Mouse (Mus musculus) forebrain, embryonic 11.5 days (tissue): ENCODE measurements around the gene Mtch1. TPM values are rescaled to one million over a fixed set of nuclear protein-coding genes. Genes with fewer than 3 reads are reported as not detected.

Source experiments
- ATAC-seq: fragments of 200-750 bp; cut with Nextera tagmentation; replicated peaks from 2 replicates; pipeline ENCODE4 v1.8.0; 2017; ENCODE audit warnings: moderate TSS enrichment; ENCODE audit not compliant: low FRiP score
- DNase-seq: peaks from one replicate; pipeline ENCODE4 v3.0.0-alpha.2; 2017; ENCODE audit warnings: low spot score
- H3K27ac ChIP-seq: fragments of 300-500 bp; sonication (generic); 2 replicates; pipeline ENCODE4 v1.5.1; 2014; ENCODE audit warnings: low read depth, low read length
- H3K27me3 ChIP-seq: fragments of 300-500 bp; sonication (generic); 2 replicates; pipeline ENCODE4 v1.6.1; 2014; ENCODE audit warnings: mild to moderate bottlenecking, low read length, mixed read lengths; ENCODE audit not compliant: control insufficient read depth, insufficient read depth
- H3K36me3 ChIP-seq: fragments of 300-500 bp; sonication (generic); 2 replicates; pipeline ENCODE4 v1.6.1; 2014; ENCODE audit warnings: mild to moderate bottlenecking, low read length, moderate library complexity, mixed read lengths; ENCODE audit not compliant: control insufficient read depth, insufficient read depth
- H3K4me1 ChIP-seq: fragments of 300-500 bp; sonication (generic); replicated peaks from 2 replicates; pipeline ENCODE4 v1.6.1; 2014; ENCODE audit warnings: low read length, mixed read lengths; ENCODE audit not compliant: control insufficient read depth, insufficient read depth
- H3K4me2 ChIP-seq: fragments of 300-500 bp; sonication (generic); 2 replicates; pipeline ENCODE4 v1.6.1; 2014; ENCODE audit warnings: low read depth, mild to moderate bottlenecking, low read length, moderate library complexity, mixed read lengths; ENCODE audit not compliant: severe bottlenecking
- H3K4me3 ChIP-seq: fragments of 300-500 bp; sonication (generic); 2 replicates; pipeline ENCODE4 v1.5.1; 2014; ENCODE audit warnings: low read depth, low read length
- H3K9ac ChIP-seq: fragments of 300-500 bp; sonication (generic); 2 replicates; pipeline ENCODE4 v1.6.1; 2014; ENCODE audit warnings: low read length
- H3K9me3 ChIP-seq: fragments of 300-500 bp; sonication (generic); 2 replicates; pipeline ENCODE4 v1.6.1; 2016; ENCODE audit warnings: low read length, mixed read lengths; ENCODE audit not compliant: control insufficient read depth
- WGBS: fragments of 180-500 bp; shearing (Covaris S2); extraction: QIAGEN DNeasy Blood & Tissue Kit; methylation state at CpG from one replicate; pipeline ENCODE4 v1.1.7; 2014; 5-methylcytosine and 5-hydroxymethylcytosine counted together
- polyA plus RNA-seq: library from polyadenylated mRNA; unstranded; fragments of >200 nt; fragmentation: Nextera tagmentation; extraction: Ambion mirVana; gene quantifications from 2 replicates; pipeline ENCODE4 v1.2.1, GENCODE M21; 2014

Gene Mtch1
- polyA plus RNA-seq, 1 experiment from 2014 or later, result 332 TPM

GRCm38 (mm10) chr17:29302149-29302548 lies 45.6 kb downstream of the Mtch1 start:
- H3K4me1 ChIP-seq, result peaks cover 4% of the 10 kb centered on the region; the same call in 1 of the 2 replicates

GRCm38 (mm10) chr17:29301421-29301820 lies 46.3 kb downstream of the Mtch1 start:
- ATAC-seq (no peak), DNase-seq (no peak)
- no peak overlapping the region for H3K4me2 ChIP-seq
- H3K36me3 ChIP-seq, result peaks cover 6% of the 10 kb centered on the region
- WGBS, result 96% methylated on average over 6 of the region's 6 CpGs
- no peaks in the 10 kb centered on the region for H3K27me3 ChIP-seq
- no peak overlapping the region for H3K4me3 ChIP-seq
- no peak overlapping the region for H3K27ac ChIP-seq
- H3K9me3 ChIP-seq, result no peaks in the 10 kb centered on the region
- H3K4me1 ChIP-seq, result peaks cover 4% of the 10 kb centered on the region; the same call in 1 of the 2 replicates
- no peak overlapping the region for H3K9ac ChIP-seq

More at GRCm38 (mm10) chr17:29302149-29302548, 45.6 kb downstream of the Mtch1 start:
- DNase-seq, result no peak
- no peak overlapping the region for H3K4me2 ChIP-seq
- no peak overlapping the region for H3K9ac ChIP-seq
- ATAC-seq, result no peak
- H3K4me3 ChIP-seq, result no peak overlapping the region
- H3K36me3 ChIP-seq, result peaks cover 6% of the 10 kb centered on the region
- H3K9me3 ChIP-seq, result no peaks in the 10 kb centered on the region
- H3K27me3 ChIP-seq, result no peaks in the 10 kb centered on the region
- no peak overlapping the region for H3K27ac ChIP-seq
- WGBS, result 74% methylated on average over 5 of the region's 5 CpGs

- Histone ChIP-seq H3K36me3 (peaks cover 6% of the 10 kb centered on the region), H3K4me3 (no peak overlapping the region), H3K4me1 (peaks cover 4% of the 10 kb centered on the region; the same call in 1 of the 2 replicates), H3K27me3 (no peaks in the 10 kb centered on the region), H3K9me3 (no peaks in the 10 kb centered on the region), H3K4me2 (no peak overlapping the region), H3K27ac (no peak overlapping the region), H3K9ac (no peak overlapping the region)
- ATAC-seq (no peak), DNase-seq (no peak)
- 95% methylated on average over 7 of the region's 7 CpGs for WGBS
Measured at GRCm38 (mm10) chr17:29300926-29301325, 46.8 kb downstream of the Mtch1 start.

GRCm38 (mm10) chr17:29299282-29299681 lies 48.5 kb downstream of the Mtch1 start:
- H3K27me3 ChIP-seq, result no peaks in the 10 kb centered on the region
- H3K9me3 ChIP-seq, result no peaks in the 10 kb centered on the region
- no peaks in the 10 kb centered on the region for H3K4me1 ChIP-seq
- H3K4me2 ChIP-seq, result no peak overlapping the region
- ATAC-seq (no peak), DNase-seq (no peak)
- no peak overlapping the region for H3K4me3 ChIP-seq
- peaks cover 6% of the 10 kb centered on the region for H3K36me3 ChIP-seq
- no peak overlapping the region for H3K27ac ChIP-seq
- no peak overlapping the region for H3K9ac ChIP-seq
- WGBS, result 93% methylated on average over 4 of the region's 4 CpGs

GRCm38 (mm10) chr17:29297813-29298212 lies 49.9 kb downstream of the Mtch1 start:
- Histone ChIP-seq H3K27ac (no peak overlapping the region), H3K4me1 (no peaks in the 10 kb centered on the region), H3K9me3 (no peaks in the 10 kb centered on the region), H3K36me3 (peaks cover 6% of the 10 kb centered on the region), H3K9ac (no peak overlapping the region), H3K4me2 (no peak overlapping the region), H3K27me3 (no peaks in the 10 kb centered on the region), H3K4me3 (no peak overlapping the region)
- WGBS, result 87% methylated on average over 6 of the region's 6 CpGs
- DNase-seq (no peak), ATAC-seq (no peak)

- 83% methylated on average over 10 of the region's 10 CpGs for WGBS
- no peak overlapping the region for H3K4me3 ChIP-seq
Measured at GRCm38 (mm10) chr17:29297321-29297720, 50.4 kb downstream of the Mtch1 start.

GRCm38 (mm10) chr17:29295835-29296234 lies 51.9 kb downstream of the Mtch1 start:
- WGBS, result 78% methylated on average over 5 of the region's 5 CpGs
- Histone ChIP-seq H3K4me3 (no peak overlapping the region), H3K9ac (no peak overlapping the region), H3K27me3 (no peaks in the 10 kb centered on the region), H3K9me3 (no peaks in the 10 kb centered on the region), H3K4me2 (no peak overlapping the region), H3K27ac (no peak overlapping the region), H3K4me1 (no peaks in the 10 kb centered on the region), H3K36me3 (peaks cover 6% of the 10 kb centered on the region)
- no peak for ATAC-seq
- no peak for DNase-seq

More at GRCm38 (mm10) chr17:29297321-29297720, 50.4 kb downstream of the Mtch1 start:
- Histone ChIP-seq H3K4me2 (no peak overlapping the region), H3K27ac (no peak overlapping the region), H3K36me3 (peaks cover 6% of the 10 kb centered on the region), H3K27me3 (no peaks in the 10 kb centered on the region), H3K4me1 (no peaks in the 10 kb centered on the region), H3K9ac (no peak overlapping the region), H3K9me3 (no peaks in the 10 kb centered on the region)
- DNase-seq, result no peak
- ATAC-seq, result no peak

GRCm38 (mm10) chr17:29293807-29294605 lies 53.7 kb downstream of the Mtch1 start:
- WGBS, result 83% methylated on average over 9 of the region's 9 CpGs
- ATAC-seq, result no peak
- Histone ChIP-seq H3K9me3 (no peaks in the 10 kb centered on the region), H3K36me3 (no peaks in the 10 kb centered on the region), H3K4me1 (no peaks in the 10 kb centered on the region), H3K4me3 (no peak overlapping the region), H3K4me2 (no peak overlapping the region), H3K27me3 (no peaks in the 10 kb centered on the region), H3K9ac (no peak overlapping the region), H3K27ac (no peak overlapping the region)
- no peak for DNase-seq

- no peaks in the 10 kb centered on the region for H3K4me1 ChIP-seq
- H3K27me3 ChIP-seq, result no peaks in the 10 kb centered on the region
- H3K27ac ChIP-seq, result no peak overlapping the region
- H3K9ac ChIP-seq, result no peak overlapping the region
- H3K36me3 ChIP-seq, result no peaks in the 10 kb centered on the region
- H3K9me3 ChIP-seq, result no peaks in the 10 kb centered on the region
- ATAC-seq (no peak), DNase-seq (no peak)
- WGBS, result 93% methylated on average over 3 of the region's 3 CpGs
- no peak overlapping the region for H3K4me2 ChIP-seq
- H3K4me3 ChIP-seq, result no peak overlapping the region
Measured at GRCm38 (mm10) chr17:29292996-29293395, 54.7 kb downstream of the Mtch1 start.
